Mouse (Mus musculus) B cell, adult 67 days (primary cell): ENCODE data around the gene Foxn2. TPM values are rescaled to one million over a fixed set of nuclear protein-coding genes. Genes with fewer than 3 reads are reported as not detected.

Experiments used
- total RNA-seq, 2 experiments: library from RNA; stranded (reverse); gene quantifications; 4 replicates each; pipeline ENCODE4 v1.2.4; 2023

Foxn2 gene
- 10 to 100 TPM; 26.9 to 28.6 TPM for total RNA-seq

GRCm38 (mm10) chr17:88440285-88441000 lies at the start of gene Foxn2:
Foxn2 (plus strand) TSS chr17:88440711.

DNA sequence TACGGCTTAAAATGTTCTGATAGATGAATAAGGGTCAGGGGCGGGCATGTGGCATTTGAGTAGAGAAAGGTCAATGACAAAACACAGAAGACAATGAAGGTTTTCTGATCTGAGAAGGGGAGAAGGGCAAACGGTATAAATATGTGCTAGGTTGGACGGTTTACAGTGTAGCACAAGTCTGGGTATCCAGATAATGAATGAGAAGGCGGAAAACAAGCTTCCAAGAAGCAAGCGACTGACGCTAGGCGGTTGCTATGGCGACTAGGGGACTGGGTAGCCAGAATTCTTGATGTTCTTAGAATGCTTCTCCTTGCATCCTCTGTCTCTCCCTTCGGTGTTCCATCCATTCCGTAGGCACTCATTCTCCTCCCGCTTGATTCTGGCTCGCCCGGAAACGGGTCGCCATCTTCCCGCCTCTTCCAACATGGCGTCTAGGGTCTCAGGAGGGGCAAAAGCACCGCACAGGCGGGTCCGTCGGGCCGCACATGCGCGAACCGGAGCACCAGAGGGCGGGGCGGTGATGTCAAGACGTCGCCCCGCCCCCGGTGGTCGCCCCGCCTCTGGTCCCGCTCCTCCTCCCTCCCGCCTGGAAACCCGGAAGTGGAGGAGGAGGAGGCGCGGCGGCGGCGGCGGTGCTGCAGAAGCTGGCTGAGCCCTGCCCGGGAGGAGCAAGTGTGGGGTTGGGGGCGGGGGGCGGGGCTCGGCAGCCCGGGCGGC lies 89.2 kb downstream of the Foxn2 start, which contains the start of gene Ppp1r21:
Gene Ppp1r21 (plus strand): TSS at position 600 of the 717 bp plus-strand sequence.

Other genes with a start within 250 kb of the Foxn2 start
- 10 to 100 TPM; 84.5 to 95.5 TPM for gene Ppp1r21, start 89.4 kb downstream of the Foxn2 start, total RNA-seq
- gene Ston1, start 157.0 kb downstream of the Foxn2 start, total RNA-seq: 1 to 10 TPM in 1 of 2 experiments, under 1 TPM in 1; 0.58 to 2.4 TPM
- not detected for gene Gtf2a1l, start 227.9 kb downstream of the Foxn2 start, total RNA-seq